15 mouse cellular contexts compared by ENCODE assay signal in the genomic region with DNA sequence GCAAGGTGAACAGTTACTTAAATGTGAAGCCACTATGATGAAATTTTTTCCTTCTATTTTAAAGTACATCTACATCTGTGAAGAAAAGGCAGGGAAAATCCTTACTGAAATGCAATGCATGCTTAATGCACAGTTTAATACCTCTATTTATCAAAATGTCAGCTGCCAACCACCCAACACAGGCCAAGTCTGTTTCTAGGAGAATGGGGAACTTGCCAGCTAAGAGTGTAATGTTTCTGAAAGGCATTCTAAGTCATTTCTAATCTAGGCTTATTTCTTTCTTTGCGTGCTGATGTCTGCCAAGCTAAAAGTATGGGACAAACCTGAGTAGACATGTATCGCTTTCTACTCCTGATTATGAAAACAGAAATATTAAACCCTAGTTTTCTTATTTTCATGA.
"Had no signal": no experiment of that assay in that cellular context is flagged by ENCODE, and none has a peak within 500 bp of the region (broad histone marks: within the 10 kb centered on the region; RNA-seq: fewer than 3 reads in every experiment).

No protein-coding gene starts in this region.

- H3K27me3 ChIP-seq: liver, embryonic 13.5 days; megakaryocyte, embryonic 14.5 days; midbrain, embryonic 13.5 days had no signal

- H3K4me3 ChIP-seq: liver, embryonic 13.5 days; megakaryocyte, embryonic 14.5 days; midbrain, embryonic 10.5 days; midbrain, embryonic 13.5 days had no signal

- H3K4me2 ChIP-seq: liver, embryonic 13.5 days; midbrain, embryonic 13.5 days had no signal

- DNase-seq: kidney, adult 18-20 months; kidney, adult 9 months; kidney, postnatal 14 days; kidney, postnatal 4 days; liver, embryonic 13.5 days; lung, adult 2 months; right cerebral cortex, postnatal 4 days; thymus, adult 2 months; thymus, postnatal 14 days; thymus, postnatal 4 days had no signal

- H3K27ac ChIP-seq: liver, embryonic 13.5 days; macrophage; midbrain, embryonic 10.5 days; midbrain, embryonic 13.5 days; stomach, postnatal 0 days had no signal

- H3K9ac ChIP-seq: liver, embryonic 13.5 days; midbrain, embryonic 13.5 days had no signal

- ATAC-seq: midbrain, embryonic 13.5 days had no signal

- H3K9me3 ChIP-seq: liver, embryonic 13.5 days; midbrain, embryonic 10.5 days; midbrain, embryonic 13.5 days had no signal

- H3K4me1 ChIP-seq: liver, embryonic 13.5 days; megakaryocyte, embryonic 14.5 days; midbrain, embryonic 10.5 days; midbrain, embryonic 13.5 days had no signal

- H3K36me3 ChIP-seq: liver, embryonic 13.5 days; midbrain, embryonic 10.5 days; midbrain, embryonic 13.5 days had no signal
